Mouse (Mus musculus): Measurements from ENCODE around the gene Pgd.
A peak's percentile ranks its signal among the peaks of the same experiment; 100 is the strongest.
"Not testable (repeated sequence)": the region's sequence is repeated elsewhere in the genome, so short reads cannot be mapped to it uniquely, and the experiment has no call there.

Gene Pgd

DNA sequence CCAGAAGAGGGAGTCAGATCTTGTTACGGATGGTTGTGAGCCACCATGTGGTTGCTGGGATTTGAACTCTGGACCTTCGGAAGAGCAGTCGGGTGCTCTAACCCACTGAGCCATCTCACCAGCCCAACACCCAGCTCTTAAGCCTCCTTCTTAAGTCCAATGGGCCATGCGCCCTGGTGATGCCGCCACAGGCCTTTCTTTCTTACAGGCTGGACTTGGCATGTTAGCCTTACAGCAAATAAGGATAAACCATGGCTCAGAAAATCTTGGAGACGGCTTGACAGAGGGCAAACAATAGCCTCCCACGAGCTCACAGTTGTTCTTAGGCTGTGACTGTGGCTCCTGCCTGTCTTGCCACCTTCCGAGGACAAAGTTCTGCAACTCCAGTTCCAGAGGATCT is 3.4 kb upstream of the Pgd start:
- DNase-seq (ENCODE audit: low read depth, low spot score) = not testable (repeated sequence)

GRCm38 (mm10) chr4:149168016-149168415 is 1.4 kb upstream of the Pgd start:
- DNase-seq (ENCODE audit: low read depth, low spot score) = no peak

- no peak for DNase-seq (ENCODE audit: low read depth, low spot score)
Measured at GRCm38 (mm10) chr4:149166957-149167611, 513 bp upstream of the Pgd start.

GRCm38 (mm10) chr4:149164150-149164549 is 2.4 kb downstream of the Pgd start:
- no peak for DNase-seq (ENCODE audit: low read depth, low spot score)

- DNase-seq (ENCODE audit: low read depth, low spot score) = no peak
Measured at GRCm38 (mm10) chr4:149163196-149163595, 3.4 kb downstream of the Pgd start.

DNA sequence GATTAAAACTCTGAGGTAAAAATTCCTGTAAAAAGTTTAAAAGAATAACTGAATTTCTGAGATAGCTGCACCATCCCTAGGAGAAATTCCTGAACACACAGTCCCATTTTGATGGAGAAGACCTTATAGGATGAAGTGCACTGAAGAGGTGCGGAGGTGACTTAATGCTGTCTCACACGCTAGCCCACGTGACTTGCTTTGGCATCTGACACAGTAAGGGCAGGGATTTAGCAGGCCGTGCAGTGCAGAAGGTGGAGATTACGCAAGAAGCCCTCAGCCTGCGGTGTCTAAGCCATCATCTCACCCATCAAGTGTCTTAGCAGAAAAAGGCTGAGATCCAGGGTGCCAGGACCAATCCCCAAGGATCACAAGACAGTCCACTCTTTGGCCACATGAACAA is 5.4 kb downstream of the Pgd start:
- DNase-seq (ENCODE audit: low read depth, low spot score) = no peak

GRCm38 (mm10) chr4:149159891-149160290 is 6.7 kb downstream of the Pgd start:
- DNase-seq (ENCODE audit: low read depth, low spot score) = no peak

DNA sequence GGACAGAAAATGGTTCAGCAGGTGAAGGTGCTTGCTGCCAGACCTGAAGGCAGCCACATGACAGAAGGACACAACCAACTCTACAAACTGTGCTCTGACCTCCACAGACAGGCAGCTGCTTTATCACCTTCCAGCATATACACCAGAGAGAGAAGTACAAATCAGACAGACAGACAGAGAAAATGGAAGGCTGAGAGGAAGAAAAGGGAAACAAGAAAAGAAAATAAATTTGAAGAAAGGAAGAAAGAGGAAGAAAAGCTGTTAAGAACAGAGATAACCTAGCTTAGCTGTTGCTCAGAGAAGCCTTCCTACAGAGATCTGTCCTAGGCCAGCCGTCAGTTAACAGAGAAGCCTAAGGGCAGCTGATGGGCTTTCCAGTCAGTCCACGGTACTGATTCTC is 7.4 kb downstream of the Pgd start:
- DNase-seq (ENCODE audit: low read depth, low spot score) = no peak

- DNase-seq (ENCODE audit: low read depth, low spot score) = no peak
Measured at GRCm38 (mm10) chr4:149157415-149157973, 9.1 kb downstream of the Pgd start.

GRCm38 (mm10) chr4:149155711-149156110 is 10.9 kb downstream of the Pgd start:
- no peak for DNase-seq (ENCODE audit: low read depth, low spot score)

DNA sequence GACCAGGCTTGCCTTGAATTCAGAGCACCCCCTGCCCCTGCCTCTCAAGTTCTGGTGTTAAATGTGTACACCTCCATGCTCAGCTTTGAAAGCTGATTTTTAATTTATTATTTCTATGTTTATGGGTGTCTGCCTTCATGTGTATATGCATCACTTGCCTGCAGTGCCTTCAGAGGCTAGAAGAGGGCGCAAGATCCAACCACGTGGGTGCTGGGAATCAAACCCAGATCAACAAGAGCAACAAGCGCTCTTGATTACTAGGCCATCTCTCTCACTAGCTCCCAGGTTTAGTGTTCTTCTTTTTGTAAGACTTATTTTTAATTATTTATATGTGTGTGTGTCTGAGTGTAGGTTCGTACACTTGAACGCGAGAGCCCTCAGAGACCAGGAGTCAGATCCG is 11.7 kb downstream of the Pgd start:
- DNase-seq (ENCODE audit: low read depth, low spot score) = no peak

GRCm38 (mm10) chr4:149150721-149151120 is 15.8 kb downstream of the Pgd start:
- no peak for DNase-seq (ENCODE audit: low read depth, low spot score)

- DNase-seq (ENCODE audit: low read depth, low spot score) = no peak
Measured at GRCm38 (mm10) chr4:149150256-149150655, 16.3 kb downstream of the Pgd start.

DNA sequence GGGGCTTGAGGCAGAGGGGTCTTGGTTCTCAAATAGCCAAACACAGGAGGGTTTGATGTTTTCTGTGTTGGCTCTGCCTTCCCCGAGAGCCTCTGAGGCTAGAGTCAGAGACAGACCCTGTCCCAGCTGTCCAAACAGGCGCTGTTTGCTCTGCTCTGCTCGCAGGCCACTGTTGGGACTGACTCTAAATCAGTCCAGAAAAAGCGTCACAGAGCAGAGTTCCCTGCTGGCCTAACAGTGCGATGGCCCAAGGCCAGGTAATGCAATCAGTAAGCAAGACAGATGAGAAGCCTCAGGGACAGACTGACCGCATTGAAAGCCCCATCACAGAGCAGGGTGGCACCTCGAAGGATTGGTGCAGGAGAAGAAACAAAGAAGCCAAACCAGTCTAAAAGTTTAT is 17.0 kb downstream of the Pgd start:
- DNase-seq (ENCODE audit: low read depth, low spot score) = no peak

- DNase-seq (ENCODE audit: low read depth, low spot score) = no peak
Measured at GRCm38 (mm10) chr4:149149196-149149595, 17.4 kb downstream of the Pgd start.

DNA sequence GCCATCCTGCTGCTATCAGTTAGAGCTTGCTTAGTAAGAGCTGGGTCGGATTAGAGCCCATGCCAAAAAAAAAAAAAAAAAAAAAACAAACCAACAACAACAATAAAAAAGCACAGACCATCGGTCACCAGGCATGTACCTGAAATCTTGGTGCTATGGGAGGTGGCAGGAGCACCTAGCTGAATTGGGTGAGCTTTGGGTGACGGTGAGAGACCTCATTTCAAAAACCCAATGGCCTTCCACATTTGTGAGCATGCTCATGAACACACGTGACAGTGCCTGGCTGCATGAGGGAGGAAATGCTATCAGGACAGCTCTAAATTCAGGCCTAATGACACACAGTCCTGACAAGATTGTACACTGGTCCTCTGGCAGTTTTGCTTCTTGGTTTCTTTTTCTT is 18.5 kb downstream of the Pgd start:
- no peak for DNase-seq (ENCODE audit: low read depth, low spot score)

- DNase-seq (ENCODE audit: low read depth, low spot score) = no peak
Measured at GRCm38 (mm10) chr4:149147528-149147927, 19.0 kb downstream of the Pgd start.

DNA sequence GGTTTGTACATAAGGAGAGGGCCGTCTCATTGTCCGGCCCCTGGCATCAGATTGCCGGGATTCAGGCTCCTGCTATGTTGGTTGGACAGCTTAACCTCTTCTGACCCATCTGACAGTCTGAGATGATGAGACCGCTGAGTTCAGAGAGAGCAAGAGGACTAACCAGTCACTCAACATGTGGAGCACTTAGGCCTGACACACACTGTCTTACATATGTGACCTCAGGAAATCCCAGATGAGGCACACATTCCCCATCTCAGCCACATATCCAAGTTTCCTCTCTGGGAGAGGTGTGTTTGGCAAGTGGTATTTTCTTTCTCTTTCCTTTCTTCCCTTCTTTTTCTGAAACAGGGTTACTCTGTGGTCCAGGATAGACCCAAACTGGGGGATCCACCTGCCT is 21.4 kb downstream of the Pgd start:
- DNase-seq (ENCODE audit: low read depth, low spot score) = no peak

DNA sequence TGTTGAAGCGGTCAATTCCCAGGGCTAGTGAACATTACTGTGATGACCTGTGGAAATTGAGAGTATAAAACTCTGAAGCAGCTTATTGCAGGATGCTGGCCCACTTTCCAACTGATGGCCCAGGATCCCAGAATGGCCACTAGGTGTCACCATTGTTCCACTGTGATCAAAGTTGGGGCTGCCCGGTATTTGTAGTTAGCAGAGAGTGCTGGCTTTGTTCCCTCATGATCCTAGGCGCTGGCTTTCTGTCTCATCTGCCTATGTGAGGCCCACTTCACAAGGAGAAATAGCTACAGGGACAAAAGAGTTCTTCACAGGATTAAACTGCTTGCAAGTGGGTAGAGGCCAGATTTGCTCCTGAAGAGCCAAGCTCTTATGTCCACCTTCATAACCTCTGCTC is 22.1 kb downstream of the Pgd start:
- DNase-seq (ENCODE audit: low read depth, low spot score) = peak; percentile 87

DNA sequence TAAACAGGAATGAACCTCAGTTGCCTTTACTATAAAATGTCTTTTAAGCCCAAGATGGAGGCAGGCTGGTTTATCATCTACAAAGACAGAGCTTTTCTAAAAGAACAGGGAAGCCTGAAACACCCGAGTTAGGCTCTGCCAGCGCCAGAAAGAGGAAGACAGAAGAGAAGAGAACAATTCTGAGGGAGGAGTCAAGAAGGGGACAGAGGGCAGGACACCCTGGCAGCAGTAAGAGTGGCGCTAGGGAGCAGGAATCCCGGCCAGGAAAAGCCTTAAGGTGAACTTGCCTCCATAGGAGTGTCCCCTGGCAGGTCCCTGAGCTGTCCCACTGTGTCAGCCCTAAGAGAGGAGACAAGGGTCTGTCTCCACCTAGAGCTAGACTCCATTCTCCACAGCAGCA is 23.0 kb downstream of the Pgd start:
- no peak for DNase-seq (ENCODE audit: low read depth, low spot score)

DNA sequence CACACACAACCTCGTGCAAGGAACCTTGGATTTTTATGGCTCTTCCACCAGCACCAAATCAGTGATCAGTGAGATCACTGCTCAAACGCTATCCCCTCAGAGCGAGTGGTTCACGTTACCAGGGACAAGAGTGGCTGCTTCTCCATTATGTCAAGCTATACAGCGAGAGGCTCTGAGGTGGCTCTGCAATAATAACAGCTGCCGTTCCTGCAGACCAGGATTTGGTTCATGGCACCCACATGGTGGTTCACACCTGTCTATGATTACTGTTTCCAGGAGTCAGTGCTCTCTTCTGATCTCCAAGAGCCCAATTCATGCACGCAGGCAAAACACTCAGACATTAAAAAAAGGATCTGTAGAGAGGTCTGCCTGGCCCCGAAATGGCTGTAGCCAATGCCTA is 28.1 kb downstream of the Pgd start:
- no peak for DNase-seq (ENCODE audit: low read depth, low spot score)

GRCm38 (mm10) chr4:149136982-149137770 is 29.4 kb downstream of the Pgd start, which contains the start of gene Cenps:
TSS of gene Cenps (minus strand) at chr4:149137629.
- peak; percentile 94 for DNase-seq (ENCODE audit: low read depth, low spot score)

Measured in mesoderm, embryonic 11.5 days (tissue).